Mouse (Mus musculus) ovary, postnatal 10 days (tissue): ENCODE data around the gene Gm10447.
A peak's percentile ranks its signal among the peaks of the same experiment; 100 is the strongest.

ENCODE experiments used
- DNase-seq: peaks from one replicate; pipeline ENCODE4 v3.0.0; 2022; ENCODE audit warnings: low spot score

Gm10447 gene

GRCm38 (mm10) chr11:53456474-53457371 lies at the start of gene Gm10447, which contains the start of gene Shroom1:
TSS of gene Gm10447 (minus strand) at chr11:53457110.
TSS of gene Shroom1 (plus strand) at chr11:53457205.
- DNase-seq: no peak

GRCm38 (mm10) chr11:53505026-53505663 lies 48.2 kb upstream of the Gm10447 start:
- no peak for DNase-seq

GRCm38 (mm10) chr11:53504376-53504775 lies 47.5 kb upstream of the Gm10447 start:
- no peak for DNase-seq

- no peak for DNase-seq
These were observed 46.8 kb upstream of the Gm10447 start for GRCm38 (mm10) chr11:53503738-53504137.

- no peak for DNase-seq
These were observed 45.3 kb upstream of the Gm10447 start for GRCm38 (mm10) chr11:53502039-53502765.

- no peak for DNase-seq
These were observed 43.7 kb upstream of the Gm10447 start for GRCm38 (mm10) chr11:53500569-53500968.

- no peak for DNase-seq
These were observed 40.0 kb upstream of the Gm10447 start for GRCm38 (mm10) chr11:53496946-53497345.

GRCm38 (mm10) chr11:53495417-53495816 lies 38.5 kb upstream of the Gm10447 start:
- DNase-seq: no peak

- no peak for DNase-seq
These were observed 36.5 kb upstream of the Gm10447 start for GRCm38 (mm10) chr11:53493243-53493955.

GRCm38 (mm10) chr11:53491954-53492401 lies 35.1 kb upstream of the Gm10447 start:
- no peak for DNase-seq

GRCm38 (mm10) chr11:53489421-53489820 lies 32.5 kb upstream of the Gm10447 start:
- no peak for DNase-seq

- no peak for DNase-seq
These were observed 32.1 kb upstream of the Gm10447 start for GRCm38 (mm10) chr11:53489007-53489406.

GRCm38 (mm10) chr11:53486822-53487594 lies 30.1 kb upstream of the Gm10447 start:
- no peak for DNase-seq

GRCm38 (mm10) chr11:53486351-53486750 lies 29.4 kb upstream of the Gm10447 start:
- no peak for DNase-seq

GRCm38 (mm10) chr11:53485719-53486118 lies 28.8 kb upstream of the Gm10447 start:
- DNase-seq: no peak

- DNase-seq: no peak
These were observed 26.4 kb upstream of the Gm10447 start for GRCm38 (mm10) chr11:53483159-53483891.

GRCm38 (mm10) chr11:53481088-53481730 lies 24.3 kb upstream of the Gm10447 start:
- no peak for DNase-seq

- no peak for DNase-seq
These were observed 22.9 kb upstream of the Gm10447 start, which contains the start of the genes Gm9945 and Sowaha for GRCm38 (mm10) chr11:53479783-53480301. TSS of gene Gm9945 (plus strand) at chr11:53480166. TSS of gene Sowaha (minus strand) at chr11:53480274.

- DNase-seq: peak; percentile 4
These were observed 22.4 kb upstream of the Gm10447 start for GRCm38 (mm10) chr11:53479171-53479782.
